Mouse (Mus musculus) brain, embryonic 18.5 days (tissue): ENCODE data around the gene Ppp1r15a.
"Not testable (repeated sequence)": the region's sequence is repeated elsewhere in the genome, so short reads cannot be mapped to it uniquely, and the experiment has no call there.

Experiments used
- DNase-seq: peaks from one replicate; pipeline ENCODE4 v3.0.0-alpha.2; 2012; ENCODE audit warnings: low read depth, low spot score

Gene Ppp1r15a

GRCm38 (mm10) chr7:45519345-45520120 lies 6.5 kb downstream of the Ppp1r15a start:
- DNase-seq: no peak

- no peak for DNase-seq
Observed at GRCm38 (mm10) chr7:45518618-45519017, 7.5 kb downstream of the Ppp1r15a start.

- DNase-seq: not testable (repeated sequence)
Observed at GRCm38 (mm10) chr7:45516846-45517245, 9.2 kb downstream of the Ppp1r15a start.

- no peak for DNase-seq
Observed at GRCm38 (mm10) chr7:45515436-45515835, 10.6 kb downstream of the Ppp1r15a start.

- no peak for DNase-seq
Observed at GRCm38 (mm10) chr7:45514411-45514810, 11.7 kb downstream of the Ppp1r15a start.

- DNase-seq: peak; percentile 83
Observed at GRCm38 (mm10) chr7:45509912-45510787, 15.9 kb downstream of the Ppp1r15a start, which contains the start of gene Nucb1. Nucb1 (minus strand) TSS chr7:45510406.

- no peak for DNase-seq
Observed at GRCm38 (mm10) chr7:45509181-45509882, 16.7 kb downstream of the Ppp1r15a start.

- DNase-seq: no peak
Observed at GRCm38 (mm10) chr7:45508561-45508960, 17.5 kb downstream of the Ppp1r15a start.

GRCm38 (mm10) chr7:45507583-45507982 lies 18.5 kb downstream of the Ppp1r15a start:
- no peak for DNase-seq

- no peak for DNase-seq
Observed at GRCm38 (mm10) chr7:45498427-45498826, 27.6 kb downstream of the Ppp1r15a start.

GRCm38 (mm10) chr7:45494548-45494947 lies 31.5 kb downstream of the Ppp1r15a start:
- DNase-seq: no peak

- DNase-seq: no peak
Observed at GRCm38 (mm10) chr7:45492951-45493350, 33.1 kb downstream of the Ppp1r15a start.

- DNase-seq: no peak
Observed at GRCm38 (mm10) chr7:45492225-45492844, 33.7 kb downstream of the Ppp1r15a start.

- no peak for DNase-seq
Observed at GRCm38 (mm10) chr7:45491264-45491663, 34.8 kb downstream of the Ppp1r15a start.

- DNase-seq: no peak
Observed at GRCm38 (mm10) chr7:45490822-45491221, 35.2 kb downstream of the Ppp1r15a start.

GRCm38 (mm10) chr7:45489578-45489977 lies 36.5 kb downstream of the Ppp1r15a start:
- no peak for DNase-seq

GRCm38 (mm10) chr7:45488293-45489204 lies 37.5 kb downstream of the Ppp1r15a start, which contains the start of gene Dhdh:
Dhdh (minus strand) TSS chr7:45488805.
- DNase-seq: no peak

- no peak for DNase-seq
Observed at GRCm38 (mm10) chr7:45487861-45488292, 38.2 kb downstream of the Ppp1r15a start.

- DNase-seq: no peak
Observed at GRCm38 (mm10) chr7:45486761-45487415, 39.2 kb downstream of the Ppp1r15a start, which contains the start of gene Gm45808. Gm45808 (minus strand) TSS chr7:45486811.

- DNase-seq: no peak
Observed at GRCm38 (mm10) chr7:45486158-45486557, 39.9 kb downstream of the Ppp1r15a start.
